Mouse (Mus musculus) B cell, adult 62 days (primary cell): Measurements from ENCODE around the gene Stra6. TPM values are rescaled to one million over a fixed set of nuclear protein-coding genes. Genes with fewer than 3 reads are reported as not detected.

Source experiments
- total RNA-seq: library from RNA; stranded (reverse); gene quantifications from 4 replicates; pipeline ENCODE4 v1.2.4, GENCODE M21; 2023

Stra6 gene
- total RNA-seq = not detected in 4 replicates

DNA sequence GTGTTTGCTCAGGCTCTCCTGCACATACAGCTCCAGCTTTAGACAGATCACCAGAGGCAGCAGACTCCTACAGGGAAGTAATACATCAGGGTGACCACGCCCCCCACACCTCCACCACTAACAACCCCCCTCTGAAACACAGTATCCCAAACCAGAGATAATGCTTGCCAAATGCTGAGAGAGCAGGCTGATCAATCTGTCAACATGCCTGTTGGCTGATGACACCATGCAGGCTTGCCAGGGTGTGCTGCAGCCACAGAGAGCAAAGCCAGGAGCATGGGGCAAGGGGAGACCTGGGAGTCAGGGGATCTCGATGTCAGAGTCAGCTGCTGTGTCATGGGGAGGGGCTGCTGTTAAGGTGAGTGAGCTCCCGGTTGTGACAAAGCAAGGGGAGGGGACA, at the start of gene Stra6:
Stra6 (plus strand) TSS at position 258 of the 400 bp plus-strand sequence.

DNA sequence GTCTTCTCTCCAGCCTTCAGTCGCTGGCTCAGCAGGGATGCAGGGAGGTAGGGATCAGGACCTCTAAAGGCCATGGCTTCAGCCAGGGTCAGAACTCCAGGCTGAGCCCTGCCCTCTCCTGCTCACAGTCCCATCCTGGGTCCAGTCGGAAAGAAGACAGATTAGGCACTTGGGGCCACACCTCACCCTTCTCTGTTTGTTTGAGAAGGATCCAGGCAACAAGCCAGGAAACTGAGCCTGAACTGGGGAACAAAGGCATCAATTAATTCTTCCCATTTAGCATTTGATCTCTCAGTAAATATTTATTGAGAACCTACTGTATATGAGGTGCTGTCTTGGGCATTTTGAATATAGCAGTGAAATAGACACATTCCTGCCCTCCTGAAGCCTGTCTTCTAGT, 55.1 kb downstream of the Stra6 start, which contains the start of gene Ccdc33:
Ccdc33 (minus strand) TSS at position 153 of the 400 bp plus-strand sequence.

Other genes starting within 250 kb of the Stra6 start
- gene Arid3b, start 227.0 kb upstream of the Stra6 start, total RNA-seq = 104 to 119 TPM (median 105 TPM) in 4 replicates
- gene Ubl7, start 152.8 kb upstream of the Stra6 start, total RNA-seq = 78.8 to 84.9 TPM (median 81.9 TPM) in 4 replicates
- gene Sema7a, start 123.7 kb upstream of the Stra6 start, total RNA-seq = 31.6 to 37.2 TPM (median 33.9 TPM) in 4 replicates
- 0.40 to 0.95 TPM in 2 of 4 replicates, not detected in the others for gene Cyp11a1, start 57.4 kb upstream of the Stra6 start, total RNA-seq
- not detected in 4 replicates for gene Ccdc33, start 55.0 kb downstream of the Stra6 start, total RNA-seq
- gene Islr, start 140.5 kb downstream of the Stra6 start, total RNA-seq = not detected in 4 replicates
- gene Islr2, start 140.5 kb downstream of the Stra6 start, total RNA-seq = 8.5 to 14.2 TPM (median 11.1 TPM) in 4 replicates
- 360 to 424 TPM (median 369 TPM) in 4 replicates for gene Pml, start 186.0 kb downstream of the Stra6 start, total RNA-seq
- 81.5 to 92.9 TPM (median 88.1 TPM) in 4 replicates for gene Stoml1, start 189.4 kb downstream of the Stra6 start, total RNA-seq
- gene Loxl1, start 249.4 kb downstream of the Stra6 start, total RNA-seq = not detected in 4 replicates